Mouse (Mus musculus) heart, postnatal 0 days (tissue): Measurements from ENCODE around the gene Aup1. TPM values are rescaled to one million over a fixed set of nuclear protein-coding genes. Genes with fewer than 3 reads are reported as not detected.

Experiments
- ATAC-seq: fragments of 200-750 bp; cut with Nextera tagmentation; 2 replicates; pipeline ENCODE4 v1.8.0; 2017; ENCODE audit warnings: low read depth, moderate number of reproducible peaks, moderate library complexity; ENCODE audit not compliant: insufficient read depth
- DNase-seq: peaks from one replicate; pipeline ENCODE4 v3.0.0-alpha.2; 2016; ENCODE audit warnings: low spot score
- H3K27ac ChIP-seq: fragments of 300-500 bp; sonication (generic); 2 replicates; pipeline ENCODE4 v1.5.1; 2014; ENCODE audit warnings: low read depth, mild to moderate bottlenecking
- H3K27me3 ChIP-seq: fragments of 300-500 bp; sonication (generic); 2 replicates; pipeline ENCODE4 v1.6.1; 2014; ENCODE audit warnings: low read length, mixed read lengths; ENCODE audit not compliant: control insufficient read depth, insufficient read depth
- H3K36me3 ChIP-seq: fragments of 300-500 bp; sonication (generic); replicated peaks from 2 replicates; pipeline ENCODE4 v1.6.1; 2014; ENCODE audit warnings: low read length, mixed read lengths; ENCODE audit not compliant: control insufficient read depth, insufficient read depth
- H3K4me1 ChIP-seq: fragments of 300-500 bp; sonication (generic); 2 replicates; pipeline ENCODE4 v1.6.1; 2014; ENCODE audit warnings: antibody characterized with exemption; ENCODE audit not compliant: control insufficient read depth, insufficient read depth
- H3K4me2 ChIP-seq: fragments of 300-500 bp; sonication (generic); 2 replicates; pipeline ENCODE4 v1.6.1; 2014; ENCODE audit warnings: low read depth, mild to moderate bottlenecking, low read length, moderate library complexity
- H3K4me3 ChIP-seq: fragments of 300-500 bp; sonication (generic); 2 replicates; pipeline ENCODE4 v1.5.1; 2014; ENCODE audit warnings: low read depth, low read length
- H3K9ac ChIP-seq: fragments of 300-500 bp; sonication (generic); replicated peaks from 2 replicates; pipeline ENCODE4 v1.6.1; 2014; ENCODE audit warnings: low read depth, low read length, mixed read lengths
- H3K9me3 ChIP-seq: fragments of 300-500 bp; sonication (generic); replicated peaks from 2 replicates; pipeline ENCODE4 v1.6.1; 2016; ENCODE audit warnings: low read length; ENCODE audit not compliant: control insufficient read depth
- CTCF ChIP-seq: IDR thresholded peaks from 2 replicates; pipeline ENCODE4 v1.5.1; 2016; ENCODE audit warnings: antibody characterized with exemption, control low read depth, low read depth
- EP300 ChIP-seq: IDR thresholded peaks from 2 replicates; pipeline ENCODE4 v1.6.1; 2016; ENCODE audit warnings: antibody characterized with exemption, low read depth
- WGBS: fragments of 180-500 bp; shearing (Covaris S2); extraction: QIAGEN DNeasy Blood & Tissue Kit; methylation state at CpG from one replicate; pipeline ENCODE4 v1.1.7; 2014; 5-methylcytosine and 5-hydroxymethylcytosine counted together
- microRNA counts: library from miRNA; unstranded; fragments of <30 nt; microRNA quantifications from one replicate; lab custom pipeline; 2015
- microRNA-seq: library from miRNA; unstranded; fragments of <30 nt; microRNA quantifications from one replicate; pipeline ENCODE4, GENCODE M21; 2016
- polyA plus RNA-seq: library from polyadenylated mRNA; unstranded; fragments of >200 nt; fragmentation: Nextera tagmentation; extraction: Ambion mirVana; gene quantifications from 2 replicates; pipeline ENCODE4 v1.2.1, GENCODE M21; 2015
- total RNA-seq: library from RNA; depleted of rRNA; stranded (reverse); fragments of >200 nt; gene quantifications from 2 replicates; pipeline ENCODE4 v1.2.3, GENCODE M21; 2014; ENCODE audit warnings: low replicate concordance; rRNA removed

The Aup1 gene
- total and polyA plus RNA-seq, 2 experiments from 2014 or later: 108 to 156 TPM

- ATAC-seq (peak; percentile 84), DNase-seq (peak; percentile 55)
- Histone ChIP-seq H3K9me3 (no peaks in the 10 kb centered on the region), H3K27me3 (no peaks in the 10 kb centered on the region), H3K4me3 (peak overlapping the region; percentile 72), H3K9ac (peak overlapping the region; percentile 75), H3K4me1 (0 out of 2 replicates have a peak, but pooled peaks cover 10% of the 10 kb centered on the region), H3K4me2 (peak overlapping the region; percentile 97), H3K36me3 (peaks cover 8% of the 10 kb centered on the region), H3K27ac (peak overlapping the region; percentile 85)
- WGBS: under 1% methylated on average over 60 of the region's 74 CpGs
- no peak for TF ChIP-seq EP300
- peak; percentile 56 for TF ChIP-seq CTCF
Measured at GRCm38 (mm10) chr6:83101688-83102556, 47.6 kb downstream of the Aup1 start.

- 58% methylated on average over 11 of the region's 11 CpGs for WGBS
- ATAC-seq (no peak), DNase-seq (no peak)
- Histone ChIP-seq H3K36me3 (peaks cover 8% of the 10 kb centered on the region), H3K4me3 (no peak overlapping the region), H3K9ac (peak overlapping the region; percentile 75), H3K4me1 (peaks cover 13% of the 10 kb centered on the region), H3K9me3 (no peaks in the 10 kb centered on the region), H3K4me2 (peak overlapping the region; percentile 97), H3K27me3 (no peaks in the 10 kb centered on the region), H3K27ac (no peak overlapping the region)
- no peak for TF ChIP-seq CTCF
- TF ChIP-seq EP300: no peak
Measured at GRCm38 (mm10) chr6:83103130-83103650, 48.9 kb downstream of the Aup1 start.

GRCm38 (mm10) chr6:83104158-83104557 lies 49.8 kb downstream of the Aup1 start:
- H3K36me3 ChIP-seq: peaks cover 8% of the 10 kb centered on the region
- no peak for TF ChIP-seq EP300
- no peak for TF ChIP-seq CTCF
- H3K4me1 ChIP-seq: peaks cover 17% of the 10 kb centered on the region
- WGBS: 76% methylated on average over 4 of the region's 4 CpGs
- no peak for ATAC-seq
- no peak for DNase-seq
- H3K4me3 ChIP-seq: no peak overlapping the region
- no peaks in the 10 kb centered on the region for H3K27me3 ChIP-seq
- no peak overlapping the region for H3K27ac ChIP-seq
- H3K9ac ChIP-seq: no peak overlapping the region
- H3K9me3 ChIP-seq: no peaks in the 10 kb centered on the region
- no peak overlapping the region for H3K4me2 ChIP-seq

MicroRNAs within 50 kb of the gene (microRNA counts, 519-probe panel; counts per million panel counts)
- microRNA mmu-miR-3470a+mmu-miR-3470b (lab: Ali Mortazavi, UCI): not detected

Small RNAs within 50 kb of the gene (microRNA-seq; reads per million reads assigned to microRNA genes)
- gene Mir3470a: not detected
- not detected for gene Mir7040

Other genes starting within 250 kb of the Aup1 start
- gene Sema4f, start 114.8 kb upstream of the Aup1 start, total RNA-seq: not detected in 2 replicates
- gene Sema4f, start 114.8 kb upstream of the Aup1 start, polyA plus RNA-seq: 0.04 TPM in 1 of 2 replicates, not detected in the other
- 0.39 TPM in 1 of 2 replicates, not detected in the other for gene M1ap, start 107.6 kb upstream of the Aup1 start, total RNA-seq
- gene M1ap, start 107.6 kb upstream of the Aup1 start, polyA plus RNA-seq: 0.59 and 0.75 TPM in 2 replicates
- 9.2 and 11.5 TPM in 2 replicates for gene Dok1, start 21.1 kb upstream of the Aup1 start, total RNA-seq
- 6.1 and 6.3 TPM in 2 replicates for gene Dok1, start 21.1 kb upstream of the Aup1 start, polyA plus RNA-seq
- 9.0 and 9.8 TPM in 2 replicates for gene Loxl3, start 20.3 kb upstream of the Aup1 start, total RNA-seq
- gene Loxl3, start 20.3 kb upstream of the Aup1 start, polyA plus RNA-seq: 3.8 and 4.3 TPM in 2 replicates
- gene Htra2, start 752 bp downstream of the Aup1 start, total RNA-seq: 46.3 and 50.3 TPM in 2 replicates
- gene Htra2, start 752 bp downstream of the Aup1 start, polyA plus RNA-seq: 55.4 and 61.9 TPM in 2 replicates
- not detected in 2 replicates for gene Dqx1, start 3.3 kb downstream of the Aup1 start, total RNA-seq
- gene Dqx1, start 3.3 kb downstream of the Aup1 start, polyA plus RNA-seq: 0.08 and 0.32 TPM in 2 replicates
- not detected in 2 replicates for gene Tlx2, start 15.8 kb downstream of the Aup1 start, total RNA-seq
- not detected in 2 replicates for gene Tlx2, start 15.8 kb downstream of the Aup1 start, polyA plus RNA-seq
- 12.1 and 14.8 TPM in 2 replicates for gene Pcgf1, start 23.3 kb downstream of the Aup1 start, total RNA-seq
- 13.2 and 14.7 TPM in 2 replicates for gene Pcgf1, start 23.3 kb downstream of the Aup1 start, polyA plus RNA-seq
- not detected in 2 replicates for gene Lbx2, start 31.8 kb downstream of the Aup1 start, total RNA-seq
- gene Lbx2, start 31.8 kb downstream of the Aup1 start, polyA plus RNA-seq: 0.59 and 0.64 TPM in 2 replicates
- gene Ccdc142, start 47.1 kb downstream of the Aup1 start, total RNA-seq: 0.11 and 0.97 TPM in 2 replicates
- 1.1 and 1.6 TPM in 2 replicates for gene Ccdc142, start 47.1 kb downstream of the Aup1 start, polyA plus RNA-seq
- 2.4 and 3.4 TPM in 2 replicates for gene Gm42688, start 47.1 kb downstream of the Aup1 start, total RNA-seq
- gene Gm42688, start 47.1 kb downstream of the Aup1 start, polyA plus RNA-seq: 1.1 and 1.4 TPM in 2 replicates
- 87.9 and 156 TPM in 2 replicates for gene Mrpl53, start 54.5 kb downstream of the Aup1 start, total RNA-seq
- 242 and 247 TPM in 2 replicates for gene Mrpl53, start 54.5 kb downstream of the Aup1 start, polyA plus RNA-seq
- 27.5 and 28.1 TPM in 2 replicates for gene Mogs, start 61.0 kb downstream of the Aup1 start, total RNA-seq
- gene Mogs, start 61.0 kb downstream of the Aup1 start, polyA plus RNA-seq: 7.9 and 9.4 TPM in 2 replicates
- 151 and 186 TPM in 2 replicates for gene Wbp1, start 67.0 kb downstream of the Aup1 start, total RNA-seq
- gene Wbp1, start 67.0 kb downstream of the Aup1 start, polyA plus RNA-seq: 97.5 and 98.1 TPM in 2 replicates
- gene Ino80b, start 70.9 kb downstream of the Aup1 start, total RNA-seq: 8.9 and 11.6 TPM in 2 replicates
- 5.5 and 6.8 TPM in 2 replicates for gene Ino80b, start 70.9 kb downstream of the Aup1 start, polyA plus RNA-seq
- 40.0 and 45.9 TPM in 2 replicates for gene Rtkn, start 80.9 kb downstream of the Aup1 start, total RNA-seq
- gene Rtkn, start 80.9 kb downstream of the Aup1 start, polyA plus RNA-seq: 12.5 and 13.0 TPM in 2 replicates
- 1.4 and 5.5 TPM in 2 replicates for gene Wdr54, start 101.9 kb downstream of the Aup1 start, total RNA-seq
- 0.96 and 1.1 TPM in 2 replicates for gene Wdr54, start 101.9 kb downstream of the Aup1 start, polyA plus RNA-seq
- 2.0 TPM in 1 of 2 replicates, not detected in the other for gene 1700003E16Rik, start 101.9 kb downstream of the Aup1 start, total RNA-seq
- gene 1700003E16Rik, start 101.9 kb downstream of the Aup1 start, polyA plus RNA-seq: 0.20 and 0.45 TPM in 2 replicates
- gene Dctn1, start 111.4 kb downstream of the Aup1 start, total RNA-seq: 45.9 and 47.7 TPM in 2 replicates
- 48.9 and 50.8 TPM in 2 replicates for gene Dctn1, start 111.4 kb downstream of the Aup1 start, polyA plus RNA-seq
- gene Slc4a5, start 165.3 kb downstream of the Aup1 start, total RNA-seq: not detected in 2 replicates
- 0.03 TPM in 1 of 2 replicates, not detected in the other for gene Slc4a5, start 165.3 kb downstream of the Aup1 start, polyA plus RNA-seq